Mouse (Mus musculus) Patski (cell line): ENCODE measurements around the gene Thrap3. TPM values are rescaled to one million over a fixed set of nuclear protein-coding genes. Genes with fewer than 3 reads are reported as not detected.
A peak's percentile ranks its signal among the peaks of the same experiment; 100 is the strongest.

Experiments used
- ATAC-seq: fragments of 100-300 bp; one replicate; pipeline ENCODE4 v1.8.0; 2021
- CTCF ChIA-PET: fragments of 350-600 bp; sonication (Branson Sonifier 250); formaldehyde crosslinking; loops from one replicate; lab custom pipeline; 2022; ENCODE audit warnings: inconsistent platforms; lab: Charles Lee
- POLR2A ChIA-PET: fragments of 350-600 bp; sonication (Branson Sonifier 250); formaldehyde crosslinking; loops from one replicate; lab custom pipeline; 2022; ENCODE audit warnings: antibody characterized with exemption, inconsistent platforms; lab: Charles Lee
- DNase-seq: peaks from one replicate; pipeline ENCODE4 v3.0.0-alpha.2; 2011; ENCODE audit warnings: low read depth, low spot score
- H3K27me3 ChIP-seq: fragments of 371-371 bp; one replicate; pipeline ENCODE4 v1.5.1; 2021
- CTCF ChIP-seq: fragments of 100-300 bp; IDR thresholded peaks from one replicate; pipeline ENCODE4 v1.5.1; 2021
- in situ Hi-C: fragments of 300-500 bp; cut with MboI; formaldehyde crosslinking; loops from 3 replicates; pipeline ENCODE4 v1.11.1; 2018; ENCODE audit warnings: low pct_unique_long_range_greater_than_20kb, mixed read lengths
- polyA plus RNA-seq: library from polyadenylated mRNA; unstranded; gene quantifications from one replicate; pipeline ENCODE4 v1.2.3, GENCODE M21; 2021

Thrap3 gene
- polyA plus RNA-seq, 1 experiment from 2014 or later = 141 TPM

GRCm38 (mm10) chr4:126236467-126237280 lies 34.1 kb upstream of the Thrap3 start:
- no peak for ATAC-seq
- ChIA-PET CTCF (no interaction called here), POLR2A (no interaction called here)
- TF ChIP-seq CTCF = no peak
- DNase-seq = no peak
- no peaks in the 10 kb centered on the region for H3K27me3 ChIP-seq
- in situ Hi-C loops = no loop called here

GRCm38 (mm10) chr4:126235191-126235590 lies 32.6 kb upstream of the Thrap3 start:
- no peak for TF ChIP-seq CTCF
- POLR2A ChIA-PET = no interaction called here
- DNase-seq (no peak), ATAC-seq (no peak)
- CTCF ChIA-PET = no interaction called here
- in situ Hi-C loops = no loop called here
- H3K27me3 ChIP-seq = no peaks in the 10 kb centered on the region

GRCm38 (mm10) chr4:126234496-126235175 lies 32.1 kb upstream of the Thrap3 start:
- DNase-seq (no peak), ATAC-seq (no peak)
- no peaks in the 10 kb centered on the region for H3K27me3 ChIP-seq
- ChIA-PET CTCF (no interaction called here), POLR2A (no interaction called here)
- in situ Hi-C loops = no loop called here
- TF ChIP-seq CTCF = no peak

GRCm38 (mm10) chr4:126233676-126234308 lies 31.2 kb upstream of the Thrap3 start:
- DNase-seq = no peak
- ATAC-seq = no peak
- H3K27me3 ChIP-seq = no peaks in the 10 kb centered on the region
- no peak for TF ChIP-seq CTCF
- ChIA-PET POLR2A (no interaction called here), CTCF (no interaction called here)
- in situ Hi-C loops = no loop called here

GRCm38 (mm10) chr4:126229900-126230299 lies 27.3 kb upstream of the Thrap3 start:
- TF ChIP-seq CTCF = no peak
- in situ Hi-C loops = loop anchor here (5.0 kb wide), 2 partner anchors 32 to 77 kb away; partner anchors contain the start of gene Trappc3
- POLR2A ChIA-PET = interaction anchor here (0.5 to 2.7 kb wide), 4 partner anchors 22 to 107 kb away, joined by 3 to 13 read pairs (median 3); partner anchors contain the start of gene Map7d1
- no peak for DNase-seq
- H3K27me3 ChIP-seq = no peaks in the 10 kb centered on the region
- CTCF ChIA-PET = interaction anchor here (5.8 kb wide), 1 partner anchor 31 kb away, joined by 41 read pairs; the partner anchor contains the start of gene Trappc3
- ATAC-seq = no peak

DNA sequence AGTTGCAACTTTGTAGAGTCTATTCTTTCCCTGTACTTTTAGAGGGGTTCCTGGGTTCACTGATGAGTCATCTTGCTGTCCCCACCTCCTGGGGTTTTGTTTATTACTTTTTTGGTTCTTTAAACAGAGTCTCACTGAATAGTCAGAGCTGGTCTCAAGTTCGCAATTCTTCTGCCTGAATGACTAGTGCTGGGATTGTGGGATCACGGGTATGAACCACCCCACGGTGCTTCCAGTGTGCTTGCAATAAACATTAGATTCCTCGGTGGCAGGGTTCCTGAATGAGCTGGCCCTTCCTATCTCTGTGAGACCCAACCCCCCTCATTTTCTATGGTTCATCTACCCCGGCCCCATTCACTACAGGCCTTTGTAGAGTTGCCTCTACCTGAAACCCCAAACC lies 25.6 kb upstream of the Thrap3 start:
- no peak for TF ChIP-seq CTCF
- in situ Hi-C loops = loop anchor here (5.0 kb wide), 2 partner anchors 34 to 79 kb away; partner anchors contain the start of gene Trappc3
- no peaks in the 10 kb centered on the region for H3K27me3 ChIP-seq
- ATAC-seq = no peak
- peak; percentile 56 for DNase-seq
- ChIA-PET POLR2A (interaction anchor here (0.6 to 3.0 kb wide), 5 partner anchors 11 to 33 kb away, joined by 3 to 14 read pairs (median 4); partner anchors contain the start of genes Map7d1 and Trappc3), CTCF (interaction anchor here (1.1 to 5.8 kb wide), 3 partner anchors 19 to 142 kb away, joined by 3 to 41 read pairs (median 4); partner anchors contain the start of gene Trappc3)

DNA sequence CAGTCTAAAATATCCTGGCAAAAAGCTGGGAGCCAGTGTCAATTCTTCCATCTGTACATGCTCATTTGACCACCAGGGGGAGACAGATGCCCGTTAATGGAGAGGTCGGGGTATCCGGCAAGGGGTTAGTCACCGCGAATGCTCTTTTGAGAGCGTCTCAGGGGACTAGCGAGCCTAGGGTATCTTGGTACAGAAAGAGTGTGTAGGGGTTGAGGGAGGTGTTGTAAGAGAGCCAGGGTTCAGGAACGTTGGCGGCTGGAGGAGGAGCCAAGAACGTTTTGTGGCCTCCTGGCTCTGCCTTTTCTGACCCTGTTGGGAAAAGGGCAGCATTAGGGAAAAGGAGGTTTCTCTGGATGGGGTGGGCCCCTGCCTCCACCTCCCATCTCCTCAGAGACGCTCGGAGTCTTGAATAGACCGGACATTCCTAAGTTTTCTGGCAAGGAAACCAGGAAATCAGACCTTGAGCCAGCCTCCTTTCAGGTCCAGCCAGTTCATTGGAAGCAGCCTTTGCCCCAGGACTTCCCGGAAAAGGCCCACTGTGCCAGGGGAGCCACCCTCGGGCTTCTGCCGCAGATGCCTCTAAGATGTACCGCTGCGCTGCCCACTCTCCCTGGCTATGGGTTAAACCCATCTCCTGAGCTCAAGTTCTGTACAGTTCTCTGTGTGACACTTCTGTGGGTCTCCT lies 24.7 kb upstream of the Thrap3 start:
- POLR2A ChIA-PET = interaction anchor here (1.0 to 3.0 kb wide), 3 partner anchors 10 to 34 kb away, joined by 3 to 14 read pairs (median 4); partner anchors contain the start of gene Trappc3
- in situ Hi-C loops = loop anchor here (5.0 kb wide), 2 partner anchors 35 to 80 kb away; partner anchors contain the start of gene Trappc3
- TF ChIP-seq CTCF = no peak
- CTCF ChIA-PET = interaction anchor here (1.0 to 5.8 kb wide), 5 partner anchors 19 to 141 kb away, joined by 3 to 41 read pairs (median 3); partner anchors contain the start of genes Adprhl2 and Trappc3
- DNase-seq (peak; percentile 81), ATAC-seq (peak; percentile 86)
- no peaks in the 10 kb centered on the region for H3K27me3 ChIP-seq

GRCm38 (mm10) chr4:126226640-126227039 lies 24.1 kb upstream of the Thrap3 start:
- POLR2A ChIA-PET = interaction anchor here (3.0 kb wide), 1 partner anchor 35 kb away, joined by 14 read pairs; the partner anchor contains the start of gene Trappc3
- ATAC-seq (no peak), DNase-seq (no peak)
- in situ Hi-C loops = loop anchor here (5.0 kb wide), 2 partner anchors 36 to 81 kb away; partner anchors contain the start of gene Trappc3
- no peak for TF ChIP-seq CTCF
- H3K27me3 ChIP-seq = no peaks in the 10 kb centered on the region
- CTCF ChIA-PET = interaction anchor here (1.0 to 5.8 kb wide), 3 partner anchors 34 to 95 kb away, joined by 3 to 41 read pairs (median 3); partner anchors contain the start of genes Adprhl2 and Trappc3

GRCm38 (mm10) chr4:126222631-126223030 lies 20.1 kb upstream of the Thrap3 start:
- CTCF ChIA-PET = no interaction called here
- POLR2A ChIA-PET = no interaction called here

More at GRCm38 (mm10) chr4:126222631-126223030, 20.1 kb upstream of the Thrap3 start:
- in situ Hi-C loops = no loop called here
- no peak for TF ChIP-seq CTCF
- H3K27me3 ChIP-seq = no peaks in the 10 kb centered on the region
- DNase-seq = no peak
- ATAC-seq = no peak
